Mouse (Mus musculus) kidney, adult 11 months (tissue): ENCODE data around the gene Nde1.

Experiments used
- DNase-seq: peaks from one replicate; pipeline ENCODE4 v3.0.0; 2022

Gene Nde1

GRCm38 (mm10) chr16:14166490-14166889 is 3.4 kb downstream of the Nde1 start:
- no peak for DNase-seq

- DNase-seq: no peak
Observed at GRCm38 (mm10) chr16:14169706-14170105, 6.6 kb downstream of the Nde1 start.

GRCm38 (mm10) chr16:14178041-14178440 is 15.0 kb downstream of the Nde1 start:
- DNase-seq: no peak

GRCm38 (mm10) chr16:14180163-14180733 is 17.2 kb downstream of the Nde1 start:
- DNase-seq: no peak

- peak; percentile 14 for DNase-seq
Observed at GRCm38 (mm10) chr16:14182360-14182759, 19.3 kb downstream of the Nde1 start.

- no peak for DNase-seq
Observed at GRCm38 (mm10) chr16:14183856-14184255, 20.8 kb downstream of the Nde1 start.

- no peak for DNase-seq
Observed at GRCm38 (mm10) chr16:14185516-14185915, 22.4 kb downstream of the Nde1 start.

- no peak for DNase-seq
Observed at GRCm38 (mm10) chr16:14194164-14194950, 31.3 kb downstream of the Nde1 start.

GRCm38 (mm10) chr16:14195427-14195826 is 32.4 kb downstream of the Nde1 start:
- DNase-seq: peak; percentile 30

GRCm38 (mm10) chr16:14198798-14199197 is 35.7 kb downstream of the Nde1 start:
- no peak for DNase-seq

GRCm38 (mm10) chr16:14215156-14215555 is 52.1 kb downstream of the Nde1 start:
- no peak for DNase-seq

GRCm38 (mm10) chr16:14237100-14237723 is 74.1 kb downstream of the Nde1 start:
- peak; percentile 58 for DNase-seq

GRCm38 (mm10) chr16:14242059-14242458 is 79.0 kb downstream of the Nde1 start:
- DNase-seq: no peak
